Mouse (Mus musculus) hematopoietic multipotent progenitor cell, adult 10-12 weeks (in vitro differentiated cells): ENCODE data around the gene Olfr352. TPM values are rescaled to one million over a fixed set of nuclear protein-coding genes. Genes with fewer than 3 reads are reported as not detected.

ENCODE experiments used
- polyA plus RNA-seq: library from polyadenylated mRNA; stranded (reverse); fragments of >175 nt; gene quantifications from 2 replicates; pipeline ENCODE4 v1.2.3, GENCODE M21; 2012; ENCODE audit warnings: low replicate concordance

The Olfr352 gene
- polyA plus RNA-seq, result not detected in 2 replicates

DNA sequence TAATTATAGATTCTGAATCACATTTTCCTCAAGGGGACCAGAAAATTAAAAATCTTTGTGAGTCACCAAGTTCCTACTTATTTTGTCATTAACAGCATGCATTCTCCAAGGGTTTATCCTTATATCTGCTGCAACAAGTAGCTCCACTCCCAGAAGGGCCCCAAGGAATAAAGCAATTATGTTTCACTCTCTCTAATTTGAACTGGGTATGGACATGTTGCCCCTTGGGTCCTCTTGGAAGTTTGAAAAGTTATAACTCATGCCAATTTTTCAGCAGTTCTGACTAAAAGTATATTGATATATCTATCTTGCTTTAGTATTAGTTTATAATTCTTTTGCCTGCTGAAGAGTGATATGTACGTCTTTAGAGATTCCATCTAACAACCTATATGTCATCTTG is at the start of gene Olfr352:
Olfr352 (plus strand) TSS at position 301 of the 400 bp plus-strand sequence.

GRCm38 (mm10) chr2:36846010-36846409 is 22.2 kb upstream of the Olfr352 start, which contains the start of gene Olfr350:
TSS of gene Olfr350 (plus strand) at chr2:36846310.

GRCm38 (mm10) chr2:36862560-36862959 is 5.7 kb upstream of the Olfr352 start, which contains the start of gene Olfr351:
TSS of gene Olfr351 (minus strand) at chr2:36862660.

DNA sequence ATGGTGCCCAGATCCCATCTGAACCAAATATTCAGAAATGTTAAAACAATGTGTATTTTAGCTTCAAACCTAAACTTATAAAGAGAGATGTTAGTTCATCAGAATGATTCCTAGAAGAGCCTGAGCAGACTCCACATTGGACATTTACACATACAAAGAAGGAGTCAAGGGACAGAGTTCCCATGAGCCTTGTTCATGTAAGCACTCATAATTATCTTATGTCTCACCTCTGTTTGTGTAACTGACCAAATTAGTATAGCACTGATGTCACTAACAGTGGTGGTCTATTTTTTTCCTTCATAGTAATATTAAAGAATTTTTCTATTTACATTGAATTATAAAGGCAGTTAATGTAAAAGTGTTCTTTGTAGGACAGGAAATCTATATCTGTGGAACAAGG is 24.6 kb downstream of the Olfr352 start, which contains the start of gene Olfr353:
Olfr353 (minus strand) TSS at position 101 of the 400 bp plus-strand sequence.

DNA sequence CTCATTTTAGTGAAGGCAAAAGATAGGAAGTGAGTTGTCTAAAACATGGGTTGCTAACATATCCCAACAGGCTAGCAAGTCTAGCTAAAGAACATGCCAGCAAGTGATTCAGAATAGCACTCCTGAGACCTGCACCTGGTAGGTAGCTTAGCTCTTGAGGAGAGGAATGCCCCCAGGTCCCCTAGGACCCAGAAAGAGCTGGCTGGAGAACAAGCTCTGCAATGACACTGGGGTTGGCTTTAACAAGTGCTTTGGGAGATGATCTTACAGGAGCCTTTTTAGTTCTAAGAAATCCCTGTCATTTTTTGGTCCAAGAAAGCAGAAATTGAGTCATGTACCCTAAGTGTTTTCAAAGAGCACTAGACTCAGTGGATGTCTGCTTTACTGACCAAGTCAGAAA is 37.1 kb downstream of the Olfr352 start, which contains the start of gene Olfr354:
Olfr354 (plus strand) TSS at position 301 of the 400 bp plus-strand sequence.

Other genes with a start within 250 kb of the Olfr352 start
- not detected in 2 replicates for gene Olfr345, start 228.4 kb upstream of the Olfr352 start, polyA plus RNA-seq
- gene Olfr346, start 182.7 kb upstream of the Olfr352 start, polyA plus RNA-seq, result not detected in 2 replicates
- not detected in 2 replicates for gene Olfr347, start 136.6 kb upstream of the Olfr352 start, polyA plus RNA-seq
- gene Olfr348, start 84.2 kb upstream of the Olfr352 start, polyA plus RNA-seq, result not detected in 2 replicates
- gene Olfr50, start 77.9 kb upstream of the Olfr352 start, polyA plus RNA-seq, result not detected in 2 replicates
- not detected in 2 replicates for gene Olfr3, start 51.4 kb upstream of the Olfr352 start, polyA plus RNA-seq
- not detected in 2 replicates for gene Olfr350, start 22.1 kb upstream of the Olfr352 start, polyA plus RNA-seq
- not detected in 2 replicates for gene Olfr351, start 5.8 kb upstream of the Olfr352 start, polyA plus RNA-seq
- not detected in 2 replicates for gene Olfr353, start 24.5 kb downstream of the Olfr352 start, polyA plus RNA-seq
- gene Olfr354, start 37.2 kb downstream of the Olfr352 start, polyA plus RNA-seq, result not detected in 2 replicates
- not detected in 2 replicates for gene Olfr355, start 60.4 kb downstream of the Olfr352 start, polyA plus RNA-seq
- not detected in 2 replicates for gene Olfr356, start 68.7 kb downstream of the Olfr352 start, polyA plus RNA-seq
- gene Olfr357, start 125.4 kb downstream of the Olfr352 start, polyA plus RNA-seq, result not detected in 2 replicates
- gene Olfr358, start 140.9 kb downstream of the Olfr352 start, polyA plus RNA-seq, result not detected in 2 replicates
- not detected in 2 replicates for gene Olfr360, start 197.3 kb downstream of the Olfr352 start, polyA plus RNA-seq
- not detected in 2 replicates for gene Olfr361, start 220.8 kb downstream of the Olfr352 start, polyA plus RNA-seq
- gene Olfr362, start 249.4 kb downstream of the Olfr352 start, polyA plus RNA-seq, result not detected in 2 replicates